Mouse (Mus musculus) testis, adult 2 months (tissue): Measurements from ENCODE around the gene Wwtr1.

ENCODE experiments used
- CTCF ChIP-seq: fragments of 200-500 bp; IDR thresholded peaks from 2 replicates; pipeline ENCODE4 v1.5.1; 2012; ENCODE audit warnings: low read depth, mild to moderate bottlenecking, inconsistent platforms, low read length, moderate library complexity; ENCODE audit not compliant: control insufficient read depth, insufficient read depth, insufficient replicate concordance
- POLR2A ChIP-seq: fragments of 200-500 bp; IDR thresholded peaks from 2 replicates; pipeline ENCODE4 v1.6.1; 2012; ENCODE audit warnings: low read depth, mild to moderate bottlenecking, inconsistent platforms, low read length, moderate library complexity; ENCODE audit not compliant: control insufficient read depth

DNA sequence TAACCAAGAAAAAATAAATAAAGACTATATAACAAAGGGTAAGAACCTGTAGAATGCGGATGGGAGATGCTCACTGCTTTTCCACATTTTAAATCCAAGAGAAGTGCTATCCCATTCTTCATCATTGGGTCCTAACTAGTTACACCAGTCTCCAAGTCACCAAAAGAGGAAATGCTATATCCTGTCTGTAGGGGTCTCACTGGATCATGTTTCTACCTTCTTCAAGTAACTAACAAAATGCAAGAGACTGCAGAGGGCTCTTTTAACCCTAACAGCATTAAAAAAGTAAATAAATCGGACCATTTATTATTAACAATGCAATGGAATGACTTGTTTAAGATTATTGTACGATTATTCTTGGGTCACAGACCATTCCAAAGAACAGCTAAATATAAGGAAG, 109.4 kb downstream of the Wwtr1 start:
- no peak for TF ChIP-seq CTCF
- no peak for TF ChIP-seq POLR2A
